Mouse (Mus musculus) right cerebral cortex, postnatal 10 days (tissue): ENCODE results near the gene Epsti1.

Experiments
- DNase-seq, 2 experiments: peaks; one replicate each; pipeline ENCODE4 v3.0.0; 2021; ENCODE audit warnings: low spot score in 2 of 2

Epsti1 gene

GRCm38 (mm10) chr14:78015540-78016321 is 111.7 kb downstream of the Epsti1 start:
- no peak for DNase-seq

- no peak for DNase-seq
Measured at GRCm38 (mm10) chr14:78016398-78016797, 112.4 kb downstream of the Epsti1 start.

GRCm38 (mm10) chr14:78019935-78020334 is 115.9 kb downstream of the Epsti1 start:
- DNase-seq, result no peak

GRCm38 (mm10) chr14:78038876-78039275 is 134.8 kb downstream of the Epsti1 start:
- no peak for DNase-seq

- no peak for DNase-seq
Measured at GRCm38 (mm10) chr14:78040643-78041042, 136.6 kb downstream of the Epsti1 start.

- DNase-seq, result no peak
Measured at GRCm38 (mm10) chr14:78041886-78042526, 138.0 kb downstream of the Epsti1 start.

GRCm38 (mm10) chr14:78043079-78043478 is 139.0 kb downstream of the Epsti1 start:
- no peak for DNase-seq

- DNase-seq, result no peak
Measured at GRCm38 (mm10) chr14:78048258-78048657, 144.2 kb downstream of the Epsti1 start.

- no peak for DNase-seq
Measured at GRCm38 (mm10) chr14:78048674-78049073, 144.6 kb downstream of the Epsti1 start.
